Mouse (Mus musculus) spleen, adult 2 months (tissue): ENCODE results near the gene Iqch.

ENCODE experiments used
- CTCF ChIP-seq: fragments of 200-500 bp; IDR thresholded peaks from 2 replicates; pipeline ENCODE4 v1.5.1; 2011; ENCODE audit warnings: mild to moderate bottlenecking, inconsistent platforms; ENCODE audit not compliant: insufficient read depth, insufficient read length, insufficient replicate concordance; ENCODE audit errors: extremely low read depth
- POLR2A ChIP-seq: fragments of 200-500 bp; IDR thresholded peaks from 2 replicates; pipeline ENCODE4 v1.6.1; 2011; ENCODE audit warnings: low read depth, low read length, inconsistent platforms

DNA sequence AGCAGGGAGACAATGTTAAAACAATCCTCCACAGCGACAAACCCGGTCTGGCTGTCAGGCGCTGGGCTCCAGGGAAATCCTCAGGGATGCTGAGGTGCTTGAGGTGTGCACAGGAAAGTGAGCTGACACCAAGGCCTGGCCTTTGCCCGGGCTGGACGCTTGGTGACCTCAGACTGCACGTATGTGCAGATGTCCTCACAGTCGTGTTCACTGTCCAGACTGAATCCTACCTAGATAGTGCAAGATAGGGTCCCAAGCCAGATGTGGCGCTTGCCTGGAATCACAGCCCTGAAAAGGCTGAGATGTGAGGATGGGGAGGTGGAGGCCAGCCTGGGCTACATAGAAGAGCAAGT is 202.9 kb downstream of the Iqch start:
- TF ChIP-seq CTCF (no peak), POLR2A (no peak; the same call in 1 of the 2 replicates)
